Mouse (Mus musculus) limb, embryonic 10.5 days (tissue): Measurements from ENCODE around the gene Vmn2r30. TPM values are rescaled to one million over a fixed set of nuclear protein-coding genes. Genes with fewer than 3 reads are reported as not detected.
"Not testable (repeated sequence)": the region's sequence is repeated elsewhere in the genome, so short reads cannot be mapped to it uniquely, and the experiment has no call there.

Experiments used
- DNase-seq: peaks from one replicate; pipeline ENCODE4 v3.0.0-alpha.2; 2017; ENCODE audit warnings: low spot score
- H3K27ac ChIP-seq: fragments of 300-500 bp; sonication (generic); 2 replicates; pipeline ENCODE4 v1.5.1; 2016; ENCODE audit warnings: mild to moderate bottlenecking
- H3K27me3 ChIP-seq: fragments of 300-500 bp; sonication (generic); 2 replicates; pipeline ENCODE4 v1.6.1; 2016; ENCODE audit warnings: low read depth, mild to moderate bottlenecking; ENCODE audit not compliant: poor library complexity, severe bottlenecking
- H3K36me3 ChIP-seq: fragments of 300-500 bp; sonication (generic); 2 replicates; pipeline ENCODE4 v1.6.1; 2016; ENCODE audit warnings: mild to moderate bottlenecking, moderate library complexity
- H3K4me1 ChIP-seq: fragments of 300-500 bp; sonication (generic); 2 replicates; pipeline ENCODE4 v1.6.1; 2016
- H3K4me3 ChIP-seq: fragments of 300-500 bp; sonication (generic); 2 replicates; pipeline ENCODE4 v1.5.1; 2016; ENCODE audit warnings: mild to moderate bottlenecking, moderate library complexity
- H3K9me3 ChIP-seq: fragments of 300-500 bp; sonication (generic); replicated peaks from 2 replicates; pipeline ENCODE4 v1.6.1; 2016; ENCODE audit warnings: mild to moderate bottlenecking
- WGBS: fragments of 180-500 bp; shearing (Covaris S2); methylation state at CpG from one replicate; pipeline ENCODE4 v1.1.7; 2016; 5-methylcytosine and 5-hydroxymethylcytosine counted together
- microRNA-seq: library from miRNA; unstranded; fragments of <30 nt; microRNA quantifications from one replicate; pipeline ENCODE4, GENCODE M21; 2017
- polyA plus RNA-seq: library from polyadenylated mRNA; unstranded; fragments of >200 nt; fragmentation: Nextera tagmentation; extraction: Ambion mirVana; gene quantifications from 2 replicates; pipeline ENCODE4 v1.2.1, GENCODE M21; 2016

The Vmn2r30 gene
- not detected in 2 replicates for polyA plus RNA-seq

DNA sequence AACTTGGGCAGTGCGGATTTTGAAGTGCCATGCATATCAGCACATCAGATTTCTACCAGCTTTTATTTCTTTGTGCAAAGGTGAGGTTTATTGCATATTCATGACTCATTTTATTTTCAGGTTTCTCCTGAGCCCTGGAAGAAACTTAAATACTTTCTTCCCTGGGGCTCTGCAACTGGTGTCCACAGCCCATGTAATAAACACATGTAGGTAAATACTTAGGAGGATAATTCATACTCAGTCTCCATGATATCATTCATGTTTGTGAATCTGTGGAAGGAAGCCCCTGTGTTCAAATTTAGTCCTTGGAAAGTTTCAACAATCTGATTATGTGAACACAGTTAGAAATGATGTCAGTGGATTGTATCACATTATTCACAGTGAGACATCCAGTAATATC lies at the start of gene Vmn2r30:
TSS of gene Vmn2r30 (minus strand) at position 101 of the 400 bp plus-strand sequence.
- not testable (repeated sequence) for H3K4me3 ChIP-seq, H3K9me3 ChIP-seq, DNase-seq, H3K27ac ChIP-seq, H3K36me3 ChIP-seq, H3K4me1 ChIP-seq, H3K27me3 ChIP-seq
- no CpG with 5 or more reads among the region's 1 CpGs for WGBS

DNA sequence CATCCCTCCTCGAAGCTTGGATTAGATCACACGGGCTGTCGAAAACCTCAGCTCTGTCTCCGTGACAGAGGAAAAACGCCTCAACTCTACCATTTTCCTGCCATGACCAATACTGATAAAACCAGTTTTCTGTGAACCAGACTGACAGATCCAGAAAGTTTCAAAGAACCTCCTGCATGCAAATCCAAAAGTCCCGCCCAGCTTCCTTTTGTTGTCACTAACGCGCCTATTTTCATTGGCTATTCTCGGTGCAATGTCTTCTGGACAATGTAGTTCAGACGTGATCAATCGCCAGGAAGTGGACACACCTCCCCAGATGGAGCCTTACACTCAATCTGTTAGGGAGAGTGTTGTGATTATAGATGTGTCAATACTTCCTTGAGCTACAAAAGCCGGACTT lies 37.0 kb upstream of the Vmn2r30 start, which contains the start of gene Gm45783:
TSS of gene Gm45783 (minus strand) at position 143 of the 400 bp plus-strand sequence.
- not testable (repeated sequence) for DNase-seq, H3K27ac ChIP-seq, H3K4me1 ChIP-seq, H3K4me3 ChIP-seq, H3K9me3 ChIP-seq, H3K27me3 ChIP-seq, H3K36me3 ChIP-seq
- WGBS, result 56% methylated on average over 12 of the region's 12 CpGs

DNA sequence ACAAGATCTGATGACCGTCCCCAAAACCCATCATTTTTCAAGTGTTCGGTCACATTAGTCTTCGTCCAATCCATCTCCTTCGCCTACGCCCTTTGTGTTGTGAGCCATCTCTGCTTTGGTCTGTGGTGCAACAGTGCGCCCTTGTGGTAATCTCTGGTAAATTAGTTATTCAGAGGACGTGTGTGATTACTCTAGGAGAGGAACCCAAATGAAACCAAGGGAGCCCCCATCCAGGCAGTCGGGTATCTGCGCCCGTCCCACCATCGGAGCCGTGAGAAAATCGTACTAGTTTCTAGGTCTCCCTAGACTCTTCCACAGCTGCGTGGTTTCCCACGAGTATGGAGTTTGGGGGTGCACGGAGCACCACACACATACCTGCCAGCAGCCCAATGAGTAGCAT lies 41.8 kb downstream of the Vmn2r30 start:
- 82% methylated on average over 16 of the region's 16 CpGs for WGBS
- no peaks in the 10 kb centered on the region; the same call in 1 of the 2 replicates for H3K9me3 ChIP-seq
- no peaks in the 10 kb centered on the region for H3K27me3 ChIP-seq
- H3K27ac ChIP-seq, result no peak overlapping the region
- H3K4me1 ChIP-seq, result peaks cover 9% of the 10 kb centered on the region; the same call in 1 of the 2 replicates
- peaks cover 49% of the 10 kb centered on the region for H3K36me3 ChIP-seq
- H3K4me3 ChIP-seq, result no peak overlapping the region
- DNase-seq, result peak; percentile 51

DNA sequence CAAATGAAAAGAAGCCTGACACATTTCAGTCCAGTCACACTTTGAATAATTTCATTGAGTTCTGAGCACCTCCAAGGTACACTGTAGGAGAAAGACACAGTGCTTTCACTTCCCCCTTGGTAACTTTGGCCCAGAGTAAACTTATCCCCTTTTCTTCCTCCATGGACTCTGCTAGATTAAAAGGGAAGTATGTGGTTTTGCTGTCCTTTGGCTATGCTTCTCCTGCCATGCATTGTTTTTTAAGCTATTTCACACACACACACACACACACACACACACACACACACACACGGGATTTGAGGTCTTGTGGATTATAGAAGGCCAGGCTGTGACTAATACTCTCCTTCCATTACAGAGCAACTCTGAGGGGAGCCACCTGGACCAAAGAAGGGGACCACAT lies 56.0 kb downstream of the Vmn2r30 start:
- no peaks in the 10 kb centered on the region for H3K4me1 ChIP-seq
- WGBS, result 70% methylated on average over 1 of the region's 1 CpGs
- H3K27me3 ChIP-seq, result no peaks in the 10 kb centered on the region
- peaks cover 30% of the 10 kb centered on the region for H3K36me3 ChIP-seq
- H3K9me3 ChIP-seq, result peaks cover 3% of the 10 kb centered on the region
- no peak for DNase-seq
- no peak overlapping the region for H3K4me3 ChIP-seq
- H3K27ac ChIP-seq, result no peak overlapping the region

DNA sequence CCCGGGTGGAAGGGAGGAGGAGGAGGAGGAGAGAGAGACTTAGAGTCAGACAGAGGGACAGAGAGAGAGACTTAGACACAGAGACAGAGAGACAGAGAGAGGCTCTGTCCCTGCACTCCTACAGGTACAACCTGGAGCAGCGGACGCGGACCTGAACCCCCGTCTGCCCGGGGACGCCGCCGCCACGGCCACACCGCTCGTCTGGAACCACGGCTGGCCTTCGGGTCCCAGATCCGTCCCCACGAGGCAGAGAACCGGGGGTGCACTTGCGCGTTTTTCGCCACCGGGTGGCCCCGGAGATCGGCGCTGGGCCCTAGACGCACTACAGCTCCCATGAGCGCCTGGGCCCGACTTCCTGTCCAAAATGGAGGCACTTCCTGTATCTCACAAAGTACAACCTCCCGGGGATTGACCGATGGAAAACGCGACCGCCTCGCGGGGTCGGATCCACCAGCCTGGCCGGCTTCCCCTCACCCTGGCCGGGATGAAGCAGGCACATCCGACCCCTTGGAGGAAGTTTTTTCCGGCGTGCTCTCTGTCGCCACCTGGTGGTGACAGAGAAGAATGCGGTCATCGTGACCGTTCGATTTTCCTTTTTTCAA lies 59.3 kb downstream of the Vmn2r30 start, which contains the start of gene Gm45844:
TSS of gene Gm45844 (minus strand) at position 324 of the 602 bp plus-strand sequence.
- H3K36me3 ChIP-seq, H3K27me3 ChIP-seq, H3K4me1 ChIP-seq, H3K9me3 ChIP-seq: not testable (repeated sequence)
- H3K4me3 ChIP-seq, result peak within 1 kb of the TSS; percentile 36
- WGBS, result 44% methylated on average over 45 of the region's 45 CpGs
- peak; percentile 79 for DNase-seq
- H3K27ac ChIP-seq, result peak within 1 kb of the TSS; percentile 16

DNA sequence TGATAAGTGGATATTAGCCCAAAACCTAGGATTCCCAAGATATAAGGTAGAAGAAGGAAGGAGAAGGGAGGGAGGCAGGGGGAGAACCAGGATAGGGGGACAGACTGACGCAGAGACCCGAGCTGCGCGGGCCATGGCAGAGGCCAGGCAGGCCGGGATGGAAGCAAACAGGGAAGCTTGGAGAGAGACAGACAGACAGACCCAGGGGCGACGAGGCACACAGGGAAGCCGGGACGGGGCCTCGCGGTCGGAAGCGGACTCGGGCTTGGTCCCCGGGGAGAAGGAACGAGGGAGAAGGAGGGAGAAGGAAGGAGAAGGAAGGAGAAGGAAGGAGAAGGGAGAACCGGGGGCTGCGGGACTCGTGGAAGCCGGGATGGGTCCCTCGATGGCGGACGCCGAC lies 59.9 kb downstream of the Vmn2r30 start:
- WGBS, result 61% methylated on average over 24 of the region's 24 CpGs
- not testable (repeated sequence) for H3K36me3 ChIP-seq, H3K4me1 ChIP-seq, H3K9me3 ChIP-seq, H3K27me3 ChIP-seq
- peak; percentile 63 for DNase-seq
- Histone ChIP-seq H3K27ac (peak overlapping the region; percentile 16; the same call in 1 of the 2 replicates), H3K4me3 (peak overlapping the region; percentile 36)

Small RNA genes lying within 50 kb of the gene (microRNA-seq; reads per million reads assigned to microRNA genes)
- gene Mir5620, result 0.88 reads per million

Other genes with a start within 250 kb of the Vmn2r30 start
- gene Zfp954, start 216.1 kb downstream of the Vmn2r30 start, polyA plus RNA-seq, result 11.3 and 13.5 TPM in 2 replicates
- 3.1 and 4.1 TPM in 2 replicates for gene Zfp773, start 200.9 kb downstream of the Vmn2r30 start, polyA plus RNA-seq
- gene Zfp418, start 166.3 kb downstream of the Vmn2r30 start, polyA plus RNA-seq, result 3.1 and 4.2 TPM in 2 replicates
- 10.0 and 10.4 TPM in 2 replicates for gene Zfp772, start 127.6 kb downstream of the Vmn2r30 start, polyA plus RNA-seq
- 0.28 TPM in 2 replicates for gene Vmn2r29, start 90.3 kb downstream of the Vmn2r30 start, polyA plus RNA-seq
- 1.8 and 2.4 TPM in 2 replicates for gene Gm45844, start 59.3 kb downstream of the Vmn2r30 start, polyA plus RNA-seq
- 23.5 and 32.6 TPM in 2 replicates for gene Clcn4, start 36.8 kb downstream of the Vmn2r30 start, polyA plus RNA-seq
- not detected in 2 replicates for gene Gm45783, start 37.0 kb upstream of the Vmn2r30 start, polyA plus RNA-seq
- not detected in 2 replicates for gene Vmn2r31, start 62.1 kb upstream of the Vmn2r30 start, polyA plus RNA-seq
- not detected in 2 replicates for gene Vmn2r32, start 142.4 kb upstream of the Vmn2r30 start, polyA plus RNA-seq
- gene Vmn2r33, start 229.2 kb upstream of the Vmn2r30 start, polyA plus RNA-seq, result not detected in 2 replicates